Mouse (Mus musculus) adrenal gland (tissue): ENCODE data around the gene Fcgrt.
"Not testable (repeated sequence)": the region's sequence is repeated elsewhere in the genome, so short reads cannot be mapped to it uniquely, and the experiment has no call there.

Experiments used
- intact Hi-C: fragments of 180-260 bp; cut with DNase I; formaldehyde crosslinking; loops from one replicate; pipeline ENCODE4 v1.15.1; 2025

The Fcgrt gene

DNA sequence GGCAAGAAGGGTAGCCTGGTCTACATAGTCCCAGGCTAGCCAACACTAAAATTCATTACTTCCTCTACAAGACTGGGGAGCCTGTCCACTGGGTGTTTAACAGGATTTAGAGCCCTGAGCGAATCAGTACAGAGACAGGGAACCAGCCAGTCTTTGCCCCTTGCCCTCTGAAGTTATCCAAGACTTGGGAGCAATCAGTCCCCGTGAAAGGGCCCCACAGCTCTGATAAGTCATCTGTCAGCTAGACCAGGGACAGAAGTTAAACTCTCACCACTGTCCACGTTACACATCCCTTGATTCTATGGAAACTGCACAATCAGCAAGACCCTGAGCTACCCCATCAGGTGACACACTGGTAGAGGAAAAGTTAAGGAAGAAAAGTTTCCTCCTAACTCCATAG, 8.9 kb upstream of the Fcgrt start:
- intact Hi-C loops, result no loop called here

DNA sequence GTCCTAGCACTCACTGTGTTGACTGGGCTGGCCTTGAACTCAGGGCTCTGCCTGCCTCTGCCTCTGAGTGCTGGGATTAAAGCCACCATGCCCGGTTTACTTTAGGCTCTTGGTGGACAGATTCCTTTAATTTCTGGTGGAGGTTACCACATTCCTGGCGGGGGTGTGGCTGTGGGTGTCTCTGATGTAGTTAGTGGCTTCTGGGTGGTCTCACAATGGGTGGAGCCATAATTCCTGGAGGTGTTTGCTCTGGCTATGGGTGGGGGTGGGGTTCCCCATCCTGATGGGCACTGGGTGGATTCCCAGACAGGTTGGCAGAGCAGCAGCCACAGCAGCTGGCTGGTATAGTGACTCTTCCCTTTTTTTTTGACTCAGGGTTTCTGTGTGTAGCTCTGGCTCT, 8.3 kb upstream of the Fcgrt start:
- intact Hi-C loops, result no loop called here

- intact Hi-C loops, result not testable (repeated sequence)
Measured at GRCm38 (mm10) chr7:45110089-45110488, 6.4 kb upstream of the Fcgrt start.

DNA sequence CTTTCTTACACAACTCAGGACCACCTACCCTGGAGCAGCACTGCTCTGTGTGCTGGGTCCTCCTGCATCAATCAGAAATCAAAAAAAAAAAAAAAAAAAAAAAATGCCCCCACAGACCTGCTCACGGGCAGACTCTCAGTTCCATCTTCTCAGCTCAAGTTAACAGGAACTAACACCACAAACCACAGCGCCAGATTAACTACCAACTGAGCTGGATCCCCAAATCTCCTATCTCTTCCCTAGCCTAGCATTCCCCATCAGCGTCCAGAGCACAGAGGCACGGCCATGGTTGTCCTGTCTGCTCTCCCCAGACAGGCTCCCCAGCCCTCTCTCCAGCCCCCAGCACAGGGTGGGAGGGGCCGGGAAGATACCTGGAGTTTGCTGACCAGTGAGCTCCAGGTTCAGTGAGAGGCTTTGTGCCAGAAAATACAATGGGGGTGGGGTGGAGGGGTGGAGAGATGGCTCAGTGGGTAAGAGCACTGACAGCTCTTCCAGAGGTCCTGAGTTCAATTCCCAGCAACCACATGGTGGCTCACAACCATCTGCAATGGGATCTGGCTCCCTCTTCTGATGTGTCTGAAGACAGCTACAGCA, 3.5 kb upstream of the Fcgrt start:
- intact Hi-C loops, result no loop called here

- intact Hi-C loops, result no loop called here
Measured at GRCm38 (mm10) chr7:45106441-45106840, 2.8 kb upstream of the Fcgrt start.

DNA sequence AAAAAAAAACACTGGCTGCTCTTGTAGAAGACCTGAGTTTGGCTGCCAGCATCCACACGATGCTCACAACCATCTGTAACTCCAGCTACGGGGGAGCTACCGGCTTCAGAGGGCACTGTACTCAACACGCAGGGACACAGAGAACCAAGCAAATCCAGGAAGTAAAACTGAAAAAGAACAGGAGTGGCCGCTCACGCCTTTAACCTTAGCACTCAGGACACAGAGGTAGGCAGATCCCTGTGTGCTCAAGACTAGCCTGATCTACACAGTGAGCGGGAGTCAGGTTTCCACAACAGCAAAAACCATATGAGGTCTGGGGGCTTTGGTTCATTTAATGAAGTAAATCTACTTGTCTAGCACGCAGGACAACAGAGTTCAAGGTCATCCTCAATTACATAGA, 1.8 kb upstream of the Fcgrt start:
- intact Hi-C loops, result no loop called here

DNA sequence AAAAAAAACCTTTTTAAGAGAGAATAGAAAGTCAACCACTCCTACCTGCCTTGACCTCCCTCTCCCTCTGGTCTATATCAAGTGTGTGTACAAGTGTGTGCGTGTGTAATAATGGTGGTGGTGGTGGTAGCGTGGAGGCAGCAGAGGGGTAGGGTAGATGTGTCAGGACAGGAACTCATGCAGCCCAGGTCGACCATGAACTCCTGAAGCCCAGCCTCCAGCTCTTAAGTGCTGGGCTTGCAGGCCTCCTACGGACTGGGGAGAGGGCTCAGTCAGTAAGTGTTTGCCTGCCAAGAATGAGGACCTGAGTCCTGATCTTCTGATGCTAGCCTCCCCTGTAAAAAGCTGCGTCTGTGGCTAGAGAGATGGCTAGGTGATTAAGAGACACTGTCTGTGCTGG, 1.3 kb upstream of the Fcgrt start:
- intact Hi-C loops, result no loop called here

- intact Hi-C loops, result no loop called here
Measured at GRCm38 (mm10) chr7:45102940-45103585, 588 bp downstream of the Fcgrt start.

DNA sequence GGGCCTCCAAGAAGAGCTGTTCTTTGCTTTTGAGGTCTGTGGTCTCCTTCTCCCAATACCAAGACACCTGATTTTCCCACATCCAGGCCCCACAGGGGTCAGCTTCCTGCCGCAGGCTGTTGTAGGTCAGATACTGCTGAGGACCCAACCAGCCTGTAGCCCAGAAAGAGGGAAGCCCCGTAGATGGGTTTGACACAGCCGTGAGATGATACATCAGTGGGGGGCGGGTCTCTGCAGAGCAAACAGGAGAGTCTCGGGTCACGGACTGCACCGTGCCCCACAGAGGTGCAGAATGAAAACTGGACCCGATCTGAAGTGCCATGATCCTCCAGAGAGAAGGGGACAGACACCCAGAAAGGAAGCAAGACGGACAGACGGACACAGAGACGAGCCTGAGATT, 1.2 kb downstream of the Fcgrt start:
- intact Hi-C loops, result no loop called here

DNA sequence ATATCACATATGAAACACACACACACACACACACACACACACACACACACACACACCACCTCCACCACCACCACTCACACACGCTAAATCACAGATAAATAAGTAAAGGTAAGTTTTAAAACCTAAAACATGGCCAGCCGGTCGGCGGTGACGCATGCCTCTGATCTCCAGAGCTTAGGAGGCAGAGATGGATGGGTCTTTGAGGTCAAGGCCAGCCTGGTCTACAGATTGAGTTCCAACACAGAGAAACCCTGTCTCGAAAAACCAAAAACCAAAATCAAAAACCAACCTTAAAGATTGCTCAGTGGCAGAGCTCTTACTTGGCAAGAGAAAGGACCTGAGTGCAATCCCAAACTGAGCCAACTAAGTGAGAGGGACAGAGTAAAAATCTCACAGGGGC, 3.6 kb downstream of the Fcgrt start:
- intact Hi-C loops, result no loop called here

GRCm38 (mm10) chr7:45098541-45099240, 5.0 kb downstream of the Fcgrt start:
- intact Hi-C loops, result no loop called here

DNA sequence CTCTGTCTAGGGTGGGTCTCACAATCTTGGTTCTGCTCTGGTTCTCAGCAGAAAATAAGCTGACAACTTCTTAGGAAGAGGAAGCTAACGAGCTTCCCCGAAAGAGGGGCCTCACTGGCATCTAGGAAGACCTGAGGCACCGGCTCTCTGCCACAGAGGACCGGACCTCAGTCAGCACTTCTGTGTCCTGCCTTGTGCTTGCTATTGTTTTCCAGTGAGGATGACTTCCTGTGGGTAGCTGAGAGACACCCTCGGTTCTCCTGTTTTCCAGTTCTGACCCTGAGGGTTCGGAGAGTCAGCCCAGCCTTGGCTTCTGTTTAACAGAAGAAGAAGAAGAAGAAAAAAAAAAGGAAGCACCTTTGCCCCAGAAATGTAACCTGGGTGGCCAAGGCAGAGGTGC, 6.2 kb downstream of the Fcgrt start:
- intact Hi-C loops, result no loop called here

- intact Hi-C loops, result not testable (repeated sequence)
Measured at GRCm38 (mm10) chr7:45095965-45096364, 7.7 kb downstream of the Fcgrt start.

GRCm38 (mm10) chr7:45095367-45095766, 8.3 kb downstream of the Fcgrt start:
- intact Hi-C loops, result no loop called here

GRCm38 (mm10) chr7:45094121-45094520, 9.5 kb downstream of the Fcgrt start:
- intact Hi-C loops, result loop anchor here (5.0 kb wide), 1 partner anchor 108 kb away; the partner anchor contains the start of gene Ccdc155

DNA sequence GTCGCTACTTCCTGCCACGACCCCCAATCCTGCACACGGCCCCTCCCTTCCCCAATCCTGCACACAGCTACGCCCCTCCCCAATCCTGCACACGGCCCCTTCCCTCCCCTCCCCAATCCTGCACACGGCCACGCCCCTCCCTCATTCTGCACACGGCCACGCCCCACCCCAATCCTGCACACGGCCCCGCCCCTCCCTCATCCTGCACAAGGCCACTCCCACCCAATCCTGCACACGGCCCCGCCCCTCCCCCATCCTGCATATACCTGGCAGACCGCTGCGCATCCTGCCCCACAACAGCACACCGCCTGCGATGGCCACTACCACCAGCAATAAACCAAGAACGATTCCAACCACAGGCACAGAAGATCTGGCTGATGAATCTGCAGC, 10.1 kb downstream of the Fcgrt start:
- intact Hi-C loops, result loop anchor here (5.0 kb wide), 1 partner anchor 109 kb away; the partner anchor contains the start of gene Ccdc155

DNA sequence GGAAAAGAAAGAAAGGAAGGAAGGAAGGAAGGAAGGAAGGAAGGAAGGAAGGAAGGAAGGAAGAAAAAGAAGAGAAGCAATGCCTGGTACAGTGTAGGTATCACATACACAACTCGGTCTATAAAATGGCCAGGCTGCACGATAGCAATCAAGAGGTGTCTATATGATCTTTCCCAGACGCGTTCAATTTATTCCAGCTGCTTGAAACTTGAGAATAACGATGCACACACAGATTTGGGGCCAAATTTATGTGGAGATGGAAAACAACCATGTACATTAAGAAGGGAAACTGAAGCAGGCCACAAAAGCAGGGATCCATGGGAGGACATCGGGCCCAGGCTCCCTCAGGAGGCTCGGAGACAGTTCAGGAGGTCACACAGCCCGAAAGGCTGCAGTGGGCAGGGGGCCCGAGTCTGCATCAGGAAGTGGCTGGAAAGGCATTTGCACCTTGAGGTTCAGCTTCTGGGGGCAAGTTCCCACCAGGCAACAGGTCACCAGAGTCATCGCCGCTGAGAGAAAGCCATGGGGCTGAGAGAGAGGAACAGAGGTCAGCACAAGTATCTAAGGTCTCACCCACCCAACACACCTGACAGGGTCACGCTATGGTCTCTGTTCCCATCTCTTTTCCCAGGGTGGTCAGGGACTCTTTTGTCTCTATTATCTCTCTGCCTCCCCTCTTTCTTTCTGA, 10.7 kb downstream of the Fcgrt start:
- intact Hi-C loops, result loop anchor here (5.0 kb wide), 1 partner anchor 109 kb away; the partner anchor contains the start of gene Ccdc155

- intact Hi-C loops, result loop anchor here (5.0 kb wide), 1 partner anchor 110 kb away; the partner anchor contains the start of gene Ccdc155
Measured at GRCm38 (mm10) chr7:45092048-45092447, 11.6 kb downstream of the Fcgrt start, which contains the start of gene Rcn3. TSS of gene Rcn3 (minus strand) at chr7:45092221.

- intact Hi-C loops, result loop anchor here (5.0 kb wide), 1 partner anchor 111 kb away; the partner anchor contains the start of gene Ccdc155
Measured at GRCm38 (mm10) chr7:45091001-45091990, 12.4 kb downstream of the Fcgrt start.

GRCm38 (mm10) chr7:45090251-45090977, 13.2 kb downstream of the Fcgrt start:
- intact Hi-C loops, result loop anchor here (5.0 kb wide), 1 partner anchor 112 kb away; the partner anchor contains the start of gene Ccdc155
